Mouse (Mus musculus) naive thymus-derived CD4-positive, alpha-beta T cell, adult 2 months (primary cell): ENCODE results near the gene Pisd.

ENCODE experiments used
- DNase-seq: peaks from one replicate; pipeline ENCODE4 v3.0.0-alpha.2; 2011; ENCODE audit warnings: low read depth

The Pisd gene

GRCm38 (mm10) chr5:32706226-32706780 lies 79.1 kb downstream of the Pisd start:
- DNase-seq: no peak

DNA sequence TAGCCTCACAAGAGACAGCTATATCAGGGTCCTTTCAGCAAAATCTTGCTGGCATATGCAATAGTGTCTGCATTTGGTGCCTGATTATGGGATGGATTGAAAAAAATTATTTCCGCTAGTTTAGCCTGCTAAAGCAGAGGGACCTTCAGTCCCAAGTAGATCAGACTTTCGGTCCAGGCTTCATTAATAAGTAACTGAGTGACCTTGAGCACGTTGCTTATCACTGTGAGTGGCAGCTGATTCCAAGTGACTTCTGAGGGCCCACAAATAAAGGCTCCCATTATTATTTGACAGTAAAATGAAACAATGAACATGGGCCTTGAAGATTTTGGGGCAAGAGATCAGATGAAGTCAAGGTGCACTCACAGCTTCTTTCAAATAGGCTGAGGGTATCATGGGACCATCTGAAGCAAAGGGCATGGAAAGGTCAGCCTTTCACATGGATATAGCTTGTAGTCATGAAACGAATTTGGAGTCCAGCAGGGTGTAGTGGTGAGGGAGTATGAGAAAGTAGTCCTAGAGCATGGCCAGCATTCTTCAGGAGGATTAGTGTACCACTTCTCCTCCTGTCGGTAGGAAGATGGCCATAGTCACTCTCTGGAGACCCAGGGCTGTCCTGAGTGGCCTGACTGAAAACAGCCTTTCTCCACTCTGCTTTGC lies 88.1 kb downstream of the Pisd start:
- DNase-seq: no peak

DNA sequence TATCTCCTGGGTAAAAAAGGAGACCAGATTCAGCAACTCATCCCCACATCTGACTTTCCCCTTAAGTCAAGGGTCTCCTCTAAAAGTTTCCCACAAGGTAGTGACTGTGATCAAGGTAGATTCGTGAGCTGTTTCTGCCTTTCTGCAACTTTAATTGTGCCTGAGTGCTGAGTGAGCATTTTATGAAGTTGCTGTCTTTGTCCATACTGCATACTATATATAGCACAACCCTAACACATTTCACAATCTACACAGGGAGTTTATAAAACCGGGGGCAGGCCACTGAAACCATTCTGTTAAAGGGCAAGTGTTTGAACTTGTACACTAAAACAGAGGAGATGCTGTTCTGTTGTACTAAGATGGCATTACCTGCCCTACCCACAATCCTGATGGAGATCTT lies 92.0 kb downstream of the Pisd start:
- DNase-seq: no peak
